Mouse (Mus musculus) limb, embryonic 10.5 days (tissue): ENCODE results near the gene Cnga3. TPM values are rescaled to one million over a fixed set of nuclear protein-coding genes. Genes with fewer than 3 reads are reported as not detected.

ENCODE experiments used
- DNase-seq: peaks from one replicate; pipeline ENCODE4 v3.0.0-alpha.2; 2017; ENCODE audit warnings: low spot score
- H3K27ac ChIP-seq: fragments of 300-500 bp; sonication (generic); 2 replicates; pipeline ENCODE4 v1.5.1; 2016; ENCODE audit warnings: mild to moderate bottlenecking
- H3K27me3 ChIP-seq: fragments of 300-500 bp; sonication (generic); 2 replicates; pipeline ENCODE4 v1.6.1; 2016; ENCODE audit warnings: low read depth, mild to moderate bottlenecking; ENCODE audit not compliant: poor library complexity, severe bottlenecking
- H3K36me3 ChIP-seq: fragments of 300-500 bp; sonication (generic); 2 replicates; pipeline ENCODE4 v1.6.1; 2016; ENCODE audit warnings: mild to moderate bottlenecking, moderate library complexity
- H3K4me1 ChIP-seq: fragments of 300-500 bp; sonication (generic); 2 replicates; pipeline ENCODE4 v1.6.1; 2016
- H3K4me3 ChIP-seq: fragments of 300-500 bp; sonication (generic); 2 replicates; pipeline ENCODE4 v1.5.1; 2016; ENCODE audit warnings: mild to moderate bottlenecking, moderate library complexity
- H3K9me3 ChIP-seq: fragments of 300-500 bp; sonication (generic); replicated peaks from 2 replicates; pipeline ENCODE4 v1.6.1; 2016; ENCODE audit warnings: mild to moderate bottlenecking
- WGBS: fragments of 180-500 bp; shearing (Covaris S2); methylation state at CpG from one replicate; pipeline ENCODE4 v1.1.7; 2016; 5-methylcytosine and 5-hydroxymethylcytosine counted together
- polyA plus RNA-seq: library from polyadenylated mRNA; unstranded; fragments of >200 nt; fragmentation: Nextera tagmentation; extraction: Ambion mirVana; gene quantifications from 2 replicates; pipeline ENCODE4 v1.2.1, GENCODE M21; 2016

Gene Cnga3
- polyA plus RNA-seq, 1 experiment from 2014 or later = not detected

GRCm38 (mm10) chr1:37230404-37230803, 16.2 kb downstream of the Cnga3 start:
- H3K27me3 ChIP-seq = no peaks in the 10 kb centered on the region
- 73% methylated on average over 6 of the region's 6 CpGs for WGBS

GRCm38 (mm10) chr1:37231295-37231701, 17.1 kb downstream of the Cnga3 start:
- peaks cover 16% of the 10 kb centered on the region for H3K4me1 ChIP-seq
- WGBS = 57% methylated on average over 6 of the region's 6 CpGs
- no peak overlapping the region for H3K27ac ChIP-seq
- H3K27me3 ChIP-seq = no peaks in the 10 kb centered on the region
- no peak for DNase-seq
- H3K4me3 ChIP-seq = no peak overlapping the region
- H3K9me3 ChIP-seq = no peaks in the 10 kb centered on the region
- no peaks in the 10 kb centered on the region for H3K36me3 ChIP-seq

More at GRCm38 (mm10) chr1:37230404-37230803, 16.2 kb downstream of the Cnga3 start:
- Histone ChIP-seq H3K4me3 (no peak overlapping the region), H3K27ac (no peak overlapping the region), H3K36me3 (no peaks in the 10 kb centered on the region), H3K9me3 (no peaks in the 10 kb centered on the region), H3K4me1 (peaks cover 16% of the 10 kb centered on the region)
- DNase-seq = no peak

GRCm38 (mm10) chr1:37239045-37239635, 24.9 kb downstream of the Cnga3 start:
- Histone ChIP-seq H3K36me3 (no peaks in the 10 kb centered on the region), H3K27me3 (no peaks in the 10 kb centered on the region), H3K9me3 (no peaks in the 10 kb centered on the region), H3K27ac (no peak overlapping the region), H3K4me1 (peaks cover 25% of the 10 kb centered on the region), H3K4me3 (no peak overlapping the region)
- 80% methylated on average over 10 of the region's 10 CpGs for WGBS
- DNase-seq = no peak

GRCm38 (mm10) chr1:37242253-37242652, 28.0 kb downstream of the Cnga3 start:
- no peaks in the 10 kb centered on the region for H3K9me3 ChIP-seq
- no peak overlapping the region for H3K4me3 ChIP-seq
- H3K27ac ChIP-seq = no peak overlapping the region
- H3K36me3 ChIP-seq = no peaks in the 10 kb centered on the region
- peaks cover 13% of the 10 kb centered on the region for H3K4me1 ChIP-seq
- no peak for DNase-seq
- H3K27me3 ChIP-seq = no peaks in the 10 kb centered on the region
- 84% methylated on average over 8 of the region's 8 CpGs for WGBS

- no peak overlapping the region for H3K27ac ChIP-seq
- no peaks in the 10 kb centered on the region for H3K4me1 ChIP-seq
- WGBS = 88% methylated on average over 2 of the region's 2 CpGs
- H3K36me3 ChIP-seq = no peaks in the 10 kb centered on the region
- no peak overlapping the region for H3K4me3 ChIP-seq
- no peaks in the 10 kb centered on the region for H3K27me3 ChIP-seq
- H3K9me3 ChIP-seq = no peaks in the 10 kb centered on the region
- no peak for DNase-seq
Measured at GRCm38 (mm10) chr1:37246476-37246875, 32.2 kb downstream of the Cnga3 start.

GRCm38 (mm10) chr1:37248406-37248805, 34.2 kb downstream of the Cnga3 start:
- Histone ChIP-seq H3K9me3 (no peaks in the 10 kb centered on the region), H3K27me3 (no peaks in the 10 kb centered on the region), H3K4me1 (no peaks in the 10 kb centered on the region), H3K36me3 (no peaks in the 10 kb centered on the region), H3K4me3 (no peak overlapping the region), H3K27ac (no peak overlapping the region)
- no peak for DNase-seq
- WGBS = 64% methylated on average over 2 of the region's 2 CpGs

GRCm38 (mm10) chr1:37250643-37251310, 36.5 kb downstream of the Cnga3 start:
- Histone ChIP-seq H3K4me3 (no peak overlapping the region), H3K36me3 (no peaks in the 10 kb centered on the region), H3K27ac (no peak overlapping the region), H3K27me3 (no peaks in the 10 kb centered on the region), H3K4me1 (no peaks in the 10 kb centered on the region), H3K9me3 (no peaks in the 10 kb centered on the region)
- WGBS = 45% methylated on average over 5 of the region's 5 CpGs
- peak; percentile 89 for DNase-seq

GRCm38 (mm10) chr1:37258443-37258842, 44.2 kb downstream of the Cnga3 start:
- no peaks in the 10 kb centered on the region for H3K4me1 ChIP-seq
- H3K27ac ChIP-seq = no peak overlapping the region
- no peaks in the 10 kb centered on the region for H3K36me3 ChIP-seq
- no peak overlapping the region for H3K4me3 ChIP-seq
- no peaks in the 10 kb centered on the region for H3K27me3 ChIP-seq
- H3K9me3 ChIP-seq = 0 out of 2 replicates have a peak, but pooled peaks cover 2% of the 10 kb centered on the region
- DNase-seq = no peak
- WGBS = 90% methylated on average over 2 of the region's 2 CpGs

GRCm38 (mm10) chr1:37272464-37272863, 58.2 kb downstream of the Cnga3 start:
- H3K27ac ChIP-seq = no peak overlapping the region
- WGBS = 14% methylated on average over 7 of the region's 7 CpGs

GRCm38 (mm10) chr1:37286556-37286955, 72.3 kb downstream of the Cnga3 start:
- H3K9me3 ChIP-seq = no peaks in the 10 kb centered on the region
- H3K4me1 ChIP-seq = no peaks in the 10 kb centered on the region
- no peak overlapping the region for H3K4me3 ChIP-seq
- DNase-seq = no peak
- WGBS = 85% methylated on average over 7 of the region's 7 CpGs
- H3K27ac ChIP-seq = no peak overlapping the region
- H3K36me3 ChIP-seq = no peaks in the 10 kb centered on the region
- no peaks in the 10 kb centered on the region for H3K27me3 ChIP-seq

More at GRCm38 (mm10) chr1:37272464-37272863, 58.2 kb downstream of the Cnga3 start:
- Histone ChIP-seq H3K9me3 (no peaks in the 10 kb centered on the region), H3K4me3 (no peak overlapping the region), H3K27me3 (no peaks in the 10 kb centered on the region), H3K4me1 (no peaks in the 10 kb centered on the region), H3K36me3 (no peaks in the 10 kb centered on the region)
- peak; percentile 71 for DNase-seq

- WGBS = 95% methylated on average over 1 of the region's 1 CpGs
- Histone ChIP-seq H3K36me3 (no peaks in the 10 kb centered on the region), H3K9me3 (no peaks in the 10 kb centered on the region), H3K4me1 (no peaks in the 10 kb centered on the region), H3K4me3 (no peak overlapping the region), H3K27me3 (no peaks in the 10 kb centered on the region), H3K27ac (no peak overlapping the region)
- DNase-seq = no peak
Measured at GRCm38 (mm10) chr1:37287748-37288147, 73.5 kb downstream of the Cnga3 start.

- no peak overlapping the region for H3K27ac ChIP-seq
- no peaks in the 10 kb centered on the region for H3K4me1 ChIP-seq
- no peaks in the 10 kb centered on the region for H3K27me3 ChIP-seq
- H3K9me3 ChIP-seq = no peaks in the 10 kb centered on the region
- WGBS = 82% methylated on average over 11 of the region's 11 CpGs
- H3K36me3 ChIP-seq = no peaks in the 10 kb centered on the region
- no peak overlapping the region for H3K4me3 ChIP-seq
- peak; percentile 35 for DNase-seq
Measured at GRCm38 (mm10) chr1:37288181-37288935, 74.1 kb downstream of the Cnga3 start.

- no peak for DNase-seq
- Histone ChIP-seq H3K27ac (no peak overlapping the region), H3K9me3 (no peaks in the 10 kb centered on the region), H3K4me1 (no peaks in the 10 kb centered on the region), H3K36me3 (no peaks in the 10 kb centered on the region), H3K27me3 (no peaks in the 10 kb centered on the region), H3K4me3 (no peak overlapping the region)
- WGBS = 89% methylated on average over 7 of the region's 7 CpGs
Measured at GRCm38 (mm10) chr1:37288941-37289340, 74.7 kb downstream of the Cnga3 start.
